Mouse (Mus musculus): Measurements from ENCODE around the gene Foxb2. TPM values are rescaled to one million over a fixed set of nuclear protein-coding genes. Genes with fewer than 3 reads are reported as not detected.

The Foxb2 gene
- total and polyA plus RNA-seq, 3 experiments: not detected

- Histone ChIP-seq H3K9ac (ENCODE audit: insufficient read depth, low read depth) (no peak overlapping the region), H3K4me2 (ENCODE audit: insufficient read depth, low read depth, poor library complexity, severe bottlenecking) (no peak overlapping the region), H3K27ac (ENCODE audit: insufficient read depth, low read depth) (no peak overlapping the region), H3K27me3 (replicated peaks) (no peaks in the 10 kb centered on the region), H3K36me3 (replicated peaks in 1 of 2; ENCODE audit: control insufficient read depth in 1 of 2, insufficient read depth in 1 of 2, low read length in 1 of 2) (no peaks in the 10 kb centered on the region), H3K4me1 (ENCODE audit: control insufficient read depth in 1 of 2, insufficient read depth in 2 of 2) (no peaks in the 10 kb centered on the region), H3K4me3 (replicated peaks in 1 of 3; ENCODE audit: low read depth in 2 of 3, low read length in 2 of 3, poor library complexity in 1 of 3) (no peak overlapping the region), H3K79me2 (replicated peaks; ENCODE audit: control insufficient read depth, extremely low read depth, insufficient read depth, poor library complexity, severe bottlenecking) (no peaks in the 10 kb centered on the region), H3K9me3 (replicated peaks; ENCODE audit: low read length) (peaks cover 11% of the 10 kb centered on the region)
- TF ChIP-seq GABPA (IDR thresholded peaks at IDR 0.05; ENCODE audit: insufficient replicate concordance, low read depth, low read length): no peak
- TF ChIP-seq MAZ (IDR thresholded peaks at IDR 0.05; ENCODE audit: low read depth, low read length): no peak
- no peak for TF ChIP-seq ZNF384 (IDR thresholded peaks at IDR 0.05; ENCODE audit: low read depth, low read length)
- TF ChIP-seq KAT2A (IDR thresholded peaks at IDR 0.05; ENCODE audit: insufficient replicate concordance, low read length): no peak
- TF ChIP-seq SMC3 (IDR thresholded peaks at IDR 0.05; ENCODE audit: low read depth, low read length): no peak
- no peak for TF ChIP-seq JUN (IDR thresholded peaks at IDR 0.05; ENCODE audit: insufficient read depth, low read depth, low read length)
- TF ChIP-seq MYC (IDR thresholded peaks at IDR 0.05; ENCODE audit: low read depth, low read length): no peak
- no peak for TF ChIP-seq BHLHE40 (IDR thresholded peaks at IDR 0.05; ENCODE audit: low read depth, low read length)
- no peak for TF ChIP-seq JUND (conservative IDR thresholded peaks at IDR 0.05; ENCODE audit: low read depth, low read length)
- no peak for TF ChIP-seq RAD21 (IDR thresholded peaks at IDR 0.05; ENCODE audit: low read depth, low read length)
- no peak for TF ChIP-seq USF1 (IDR thresholded peaks at IDR 0.05; ENCODE audit: low read depth, low read length)
- no peak for TF ChIP-seq CHD1 (IDR thresholded peaks at IDR 0.05; ENCODE audit: low read depth, low read length)
- no peak for TF ChIP-seq MAFK (IDR thresholded peaks at IDR 0.05; ENCODE audit: insufficient replicate concordance, low read length)
- no peak for TF ChIP-seq IRF4 (IDR thresholded peaks at IDR 0.05; ENCODE audit: low read depth, low read length)
- TF ChIP-seq NELFE (IDR thresholded peaks at IDR 0.05; ENCODE audit: low read depth, low read length): no peak
- no peak for TF ChIP-seq PAX5 (IDR thresholded peaks at IDR 0.05; ENCODE audit: low read length)
- no peak for TF ChIP-seq HCFC1 (IDR thresholded peaks at IDR 0.05; ENCODE audit: low read depth, low read length)
- no peak for TF ChIP-seq UBTF (IDR thresholded peaks at IDR 0.05; ENCODE audit: low read depth, low read length)
- TF ChIP-seq RCOR1 (conservative IDR thresholded peaks at IDR 0.05; ENCODE audit: low read depth, low read length): no peak
- dilution Hi-C loops (cut with MboI; ENCODE audit: extremely low pct_ligation_motif_present, extremely low pct_unique_long_range_greater_than_20kb, low sequenced_read_pairs): no loop called here
- in situ Hi-C loops (cut with MboI; ENCODE audit: low pct_ligation_motif_present, low pct_unique_long_range_greater_than_20kb, low sequenced_read_pairs): no loop called here
- DNase-seq (ENCODE audit: extremely low read depth): no peak
Measured at GRCm38 (mm10) chr19:16868534-16868933, 5.1 kb downstream of the Foxb2 start.

GRCm38 (mm10) chr19:16858646-16859045 lies 15.0 kb downstream of the Foxb2 start:
- no peak for DNase-seq (ENCODE audit: extremely low read depth)
- Histone ChIP-seq H3K27ac (ENCODE audit: insufficient read depth, low read depth) (no peak overlapping the region), H3K4me1 (ENCODE audit: control insufficient read depth in 1 of 2, insufficient read depth in 2 of 2) (no peaks in the 10 kb centered on the region), H3K4me2 (ENCODE audit: insufficient read depth, low read depth, poor library complexity, severe bottlenecking) (no peak overlapping the region), H3K9ac (ENCODE audit: insufficient read depth, low read depth) (no peak overlapping the region), H3K79me2 (replicated peaks; ENCODE audit: control insufficient read depth, extremely low read depth, insufficient read depth, poor library complexity, severe bottlenecking) (no peaks in the 10 kb centered on the region), H3K27me3 (replicated peaks) (no peaks in the 10 kb centered on the region), H3K36me3 (replicated peaks in 1 of 2; ENCODE audit: control insufficient read depth in 1 of 2, insufficient read depth in 1 of 2, low read length in 1 of 2) (no peaks in the 10 kb centered on the region), H3K4me3 (replicated peaks in 1 of 3; ENCODE audit: low read depth in 2 of 3, low read length in 2 of 3, poor library complexity in 1 of 3) (no peak overlapping the region), H3K9me3 (replicated peaks; ENCODE audit: low read length) (no peaks in the 10 kb centered on the region)
- no peak for TF ChIP-seq CHD2 (IDR thresholded peaks at IDR 0.05; ENCODE audit: low read length)
- no peak for TF ChIP-seq SMC3 (IDR thresholded peaks at IDR 0.05; ENCODE audit: low read depth, low read length)
- no peak for TF ChIP-seq NELFE (IDR thresholded peaks at IDR 0.05; ENCODE audit: low read depth, low read length)
- no peak for TF ChIP-seq EP300 (IDR thresholded peaks at IDR 0.05; ENCODE audit: low read length)
- TF ChIP-seq MAFK (IDR thresholded peaks at IDR 0.05; ENCODE audit: insufficient replicate concordance, low read length): no peak
- TF ChIP-seq E2F4 (IDR thresholded peaks at IDR 0.05; ENCODE audit: insufficient replicate concordance, low read depth, low read length): no peak
- TF ChIP-seq JUN (IDR thresholded peaks at IDR 0.05; ENCODE audit: insufficient read depth, low read depth, low read length): no peak
- TF ChIP-seq ZMIZ1 (IDR thresholded peaks at IDR 0.05; ENCODE audit: low read depth, low read length): no peak
- TF ChIP-seq TBP (conservative IDR thresholded peaks at IDR 0.05; ENCODE audit: low read depth, low read length): no peak
- no peak for TF ChIP-seq PAX5 (IDR thresholded peaks at IDR 0.05; ENCODE audit: low read length)
- no peak for TF ChIP-seq ZC3H11A (IDR thresholded peaks at IDR 0.05; ENCODE audit: low read depth, low read length)
- no peak for TF ChIP-seq MXI1 (IDR thresholded peaks at IDR 0.05; ENCODE audit: low read depth, low read length)
- no peak for TF ChIP-seq KAT2A (IDR thresholded peaks at IDR 0.05; ENCODE audit: insufficient replicate concordance, low read length)
- no peak for TF ChIP-seq CHD1 (IDR thresholded peaks at IDR 0.05; ENCODE audit: low read depth, low read length)
- no peak for TF ChIP-seq ZNF384 (IDR thresholded peaks at IDR 0.05; ENCODE audit: low read depth, low read length)
- no peak for TF ChIP-seq USF2 (conservative IDR thresholded peaks at IDR 0.05; ENCODE audit: low read depth, low read length)
- TF ChIP-seq TCF12 (IDR thresholded peaks at IDR 0.05; ENCODE audit: low read depth, low read length): no peak
- dilution Hi-C loops (cut with MboI; ENCODE audit: extremely low pct_ligation_motif_present, extremely low pct_unique_long_range_greater_than_20kb, low sequenced_read_pairs) (no loop called here), in situ Hi-C loops (cut with MboI; ENCODE audit: low pct_ligation_motif_present, low pct_unique_long_range_greater_than_20kb, low sequenced_read_pairs) (no loop called here)
